Mouse (Mus musculus) granulocyte monocyte progenitor cell, adult 5-6 weeks (primary cell): ENCODE data around the gene Zbtb40. TPM values are rescaled to one million over a fixed set of nuclear protein-coding genes. Genes with fewer than 3 reads are reported as not detected.

Experiments used
- ATAC-seq: replicated peaks from 2 replicates; pipeline ENCODE4 v1.8.0; 2016; ENCODE audit warnings: mild to moderate bottlenecking, moderate TSS enrichment, inconsistent platforms; ENCODE audit not compliant: poor library complexity, severe bottlenecking
- total RNA-seq, 2 experiments: library from RNA; stranded (forward) in 1 of 2; stranded (reverse) in 1 of 2; fragments of 200-712, 200-1000 nt in 1 of 2; fragments of >200 nt in 1 of 2; fragmentation: Nextera tagmentation in 1 of 2; gene quantifications; 2 replicates each; pipeline ENCODE4 v1.2.3; 2014 to 2017

Gene Zbtb40
- total RNA-seq, 2 experiments from 2014 or later = 4.0 to 6.9 TPM

- ATAC-seq = no peak
These were observed 66.5 kb downstream of the Zbtb40 start for GRCm38 (mm10) chr4:136981993-136982695.

- ATAC-seq = no peak
These were observed 67.3 kb downstream of the Zbtb40 start for GRCm38 (mm10) chr4:136981347-136981746.

GRCm38 (mm10) chr4:136980921-136981320 lies 67.7 kb downstream of the Zbtb40 start:
- no peak for ATAC-seq

- ATAC-seq = no peak
These were observed 71.4 kb downstream of the Zbtb40 start for GRCm38 (mm10) chr4:136977244-136977643.

GRCm38 (mm10) chr4:136970939-136971338 lies 77.7 kb downstream of the Zbtb40 start:
- ATAC-seq = peak; percentile 53; the same call in 1 of the 2 replicates

- ATAC-seq = no peak
These were observed 78.9 kb downstream of the Zbtb40 start for GRCm38 (mm10) chr4:136969503-136970276.

- no peak for ATAC-seq
These were observed 79.5 kb downstream of the Zbtb40 start for GRCm38 (mm10) chr4:136969096-136969495.

- ATAC-seq = no peak
These were observed 81.1 kb downstream of the Zbtb40 start for GRCm38 (mm10) chr4:136967511-136967910.

GRCm38 (mm10) chr4:136966493-136967390 lies 81.9 kb downstream of the Zbtb40 start:
- ATAC-seq = no peak

GRCm38 (mm10) chr4:136964990-136965421 lies 83.6 kb downstream of the Zbtb40 start:
- ATAC-seq = no peak

GRCm38 (mm10) chr4:136962447-136962846 lies 86.2 kb downstream of the Zbtb40 start:
- no peak for ATAC-seq

- ATAC-seq = no peak
These were observed 86.8 kb downstream of the Zbtb40 start for GRCm38 (mm10) chr4:136961642-136962285.

GRCm38 (mm10) chr4:136960581-136960980 lies 88.0 kb downstream of the Zbtb40 start:
- no peak for ATAC-seq

GRCm38 (mm10) chr4:136960068-136960467 lies 88.5 kb downstream of the Zbtb40 start:
- ATAC-seq = no peak

- peak; percentile 27 for ATAC-seq
These were observed 91.7 kb downstream of the Zbtb40 start, which contains the start of gene Epha8 for GRCm38 (mm10) chr4:136956751-136957446. Gene Epha8 (minus strand): TSS chr4:136956816.

GRCm38 (mm10) chr4:136954562-136954961 lies 94.0 kb downstream of the Zbtb40 start:
- no peak for ATAC-seq

GRCm38 (mm10) chr4:136949266-136949989 lies 99.2 kb downstream of the Zbtb40 start:
- no peak for ATAC-seq

- ATAC-seq = no peak
These were observed 103.2 kb downstream of the Zbtb40 start for GRCm38 (mm10) chr4:136945397-136945796.
